ENCODE assay signal across 8 mouse cellular contexts in genomic region chr10:112271803-112272165, GRCm38 (mm10). TPM values are rescaled to one million over a fixed set of nuclear protein-coding genes. Genes with fewer than 3 reads are reported as not detected.
A peak's percentile ranks its signal among the peaks of the same experiment; 100 is the strongest.
DNase-seq lines count a peak whose midpoint lies in the region; ATAC-seq lines count a peak whose summit lies in the region.

No protein-coding gene starts in this region.

- no peaks in the 10 kb centered on the region; the same call in 1 of the 2 replicates for H3K4me1 ChIP-seq in liver, embryonic 13.5 days (replicated peaks)
- peaks cover 15% of the 10 kb centered on the region; the same call in 1 of the 2 replicates for H3K4me1 ChIP-seq in stomach, embryonic 14.5 days (ENCODE audit: control insufficient read depth, insufficient read depth, low read length)

- H3K9ac ChIP-seq in liver, embryonic 13.5 days: no peak overlapping the region
- no peak overlapping the region for H3K9ac ChIP-seq in stomach, embryonic 14.5 days (replicated peaks; ENCODE audit: low read depth, low read length)

- peak overlapping the region; percentile 58 for H3K4me2 ChIP-seq in liver, embryonic 13.5 days
- H3K4me2 ChIP-seq in stomach, embryonic 14.5 days (replicated peaks; ENCODE audit: low read depth, low read length): peak overlapping the region; percentile 85

- intact Hi-C loops in left cerebral cortex, postnatal 4 days (cut with DNase I): no loop called here
- intact Hi-C loops in left cerebral cortex, postnatal 25 days (cut with DNase I): no loop called here

- H3K36me3 ChIP-seq in liver, embryonic 13.5 days: no peaks in the 10 kb centered on the region
- no peaks in the 10 kb centered on the region for H3K36me3 ChIP-seq in stomach, embryonic 14.5 days (ENCODE audit: control insufficient read depth, insufficient read depth, low read length)

- H3K27me3 ChIP-seq in liver, embryonic 13.5 days: peaks cover 49% of the 10 kb centered on the region
- peaks cover 15% of the 10 kb centered on the region; the same call in 1 of the 2 replicates for H3K27me3 ChIP-seq in stomach, embryonic 14.5 days (ENCODE audit: control insufficient read depth, insufficient read depth, low read length)

- peak overlapping the region; percentile 22 for H3K4me3 ChIP-seq in liver, embryonic 13.5 days (replicated peaks)
- peak overlapping the region; percentile 47 for H3K4me3 ChIP-seq in stomach, embryonic 14.5 days (ENCODE audit: low read depth, low read length)

- no peaks in the 10 kb centered on the region for H3K9me3 ChIP-seq in liver, embryonic 13.5 days (replicated peaks)
- H3K9me3 ChIP-seq in stomach, embryonic 14.5 days (ENCODE audit: control insufficient read depth, low read depth, low read length): no peaks in the 10 kb centered on the region

- 2% methylated on average over 36 of the region's 36 CpGs for WGBS in liver, embryonic 13.5 days (ENCODE audit: insufficient replicate concordance)
- 1% methylated on average over 35 of the region's 36 CpGs for WGBS in stomach, embryonic 14.5 days

- peak; percentile 22 for DNase-seq in left cerebral cortex, postnatal 4 days
- DNase-seq in left cerebral cortex, postnatal 25 days (ENCODE audit: low spot score in 2 of 2): no peak
- peak; percentile 47 for DNase-seq in embryo, embryonic 9.5 days (ENCODE audit: extremely low spot score)
- peak; percentile 17 for DNase-seq in heart, postnatal 4 days
- no peak for DNase-seq in liver, embryonic 13.5 days

- H3K27ac ChIP-seq in liver, embryonic 13.5 days: no peak overlapping the region
- no peak overlapping the region for H3K27ac ChIP-seq in stomach, embryonic 14.5 days (ENCODE audit: low read length)

- ATAC-seq in liver, embryonic 13.5 days (ENCODE audit: low read depth): no peak
- ATAC-seq in stomach, embryonic 14.5 days (ENCODE audit: insufficient number of reproducible peaks, insufficient read depth, low FRiP score, low read depth): no peak
- no peak for ATAC-seq in CD4-positive, CD25-positive, alpha-beta regulatory T cell, adult 4 months
- no peak for ATAC-seq in frontal cortex, adult (ENCODE audit: low TSS enrichment)

RNA-seq across cellular contexts. Expression of gene Kcnc2, which starts 0.9 kb away (rescaled TPM):
- 10 to 100 TPM; 24.4 to 24.9 TPM for total RNA-seq in left cerebral cortex, postnatal 4 days (2021)
- 10 to 100 TPM; 86.1 to 87.5 TPM for total RNA-seq in left cerebral cortex, postnatal 25 days (2021)
- under 1 TPM; 0.79 to 0.88 TPM for total RNA-seq in heart, postnatal 4 days (2021)
- 0.06 and 0.07 TPM in 2 replicates for polyA plus RNA-seq in liver, embryonic 13.5 days (2015; fragmentation: Nextera tagmentation; extraction: Ambion mirVana)
- polyA plus RNA-seq in stomach, embryonic 14.5 days (2014; fragmentation: Nextera tagmentation; extraction: Ambion mirVana): 0.88 and 1.2 TPM in 2 replicates
- not detected for polyA plus RNA-seq in CD4-positive, CD25-positive, alpha-beta regulatory T cell, adult 4 months (2017; shearing (Covaris generic))

Comparison
In these comparisons a context has a peak if more than half of its experiments do, and no peak if none do; other contexts are left out.
1. DNase-seq: peak in left cerebral cortex, postnatal 4 days (single experiment), embryo, embryonic 9.5 days (single experiment) and heart, postnatal 4 days (single experiment); none in left cerebral cortex, postnatal 25 days (0 of 2) and liver, embryonic 13.5 days (single experiment).
2. RNA of gene Kcnc2, which starts 0.9 kb away (total RNA-seq): 86.1 to 87.5 TPM in left cerebral cortex, postnatal 25 days and 24.4 to 24.9 TPM in left cerebral cortex, postnatal 4 days; 0.79 to 0.88 TPM in heart, postnatal 4 days; every median in the first group is over 10 times any median in the second.